8 mouse cellular contexts compared by ENCODE assay signal in the genomic region with DNA sequence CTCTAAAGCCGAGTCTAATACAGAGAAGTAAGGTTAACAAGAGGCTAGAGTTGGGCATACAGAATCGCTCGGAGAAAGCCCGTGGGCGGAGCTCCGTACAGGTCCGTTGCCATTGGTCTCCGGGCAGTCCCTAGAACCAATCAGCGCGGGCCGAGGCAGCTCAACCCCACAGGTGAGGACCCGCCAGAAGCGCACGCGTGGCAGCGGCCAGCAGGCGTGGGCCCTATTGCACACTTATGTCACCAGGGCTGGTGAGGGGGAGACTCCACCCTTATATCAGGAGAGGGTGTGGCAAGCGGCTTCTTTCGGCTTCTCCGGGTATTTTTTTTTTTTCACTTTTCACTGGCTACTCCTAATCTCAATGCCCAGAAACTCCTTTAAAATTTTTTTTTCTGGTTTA. TPM values are rescaled to one million over a fixed set of nuclear protein-coding genes. Genes with fewer than 3 reads are reported as not detected.
DNase-seq lines count a peak whose midpoint lies in the region; ATAC-seq lines count a peak whose summit lies in the region.

No protein-coding gene starts in this region.

- H3K9ac ChIP-seq in hindbrain, embryonic 16.5 days (ENCODE audit: low read depth, low read length): peak overlapping the region; percentile 24

- 1% methylated on average over 20 of the region's 20 CpGs for WGBS in hindbrain, embryonic 16.5 days

- no peaks in the 10 kb centered on the region for H3K9me3 ChIP-seq in hindbrain, embryonic 16.5 days (ENCODE audit: control insufficient read depth, low read length)

- intact Hi-C loops in left cerebral cortex, postnatal 4 days (cut with DNase I): loop anchor here (10.0 kb wide), 1 partner anchor 510 kb away; no protein-coding TSS in a partner anchor

- ATAC-seq in common myeloid progenitor, adult 5-6 weeks (replicated peaks; ENCODE audit: low read depth, poor library complexity, severe bottlenecking): peak; percentile 89
- peak; percentile 92 for ATAC-seq in hindbrain, embryonic 16.5 days
- ATAC-seq in megakaryocyte-erythroid progenitor cell, adult 5-6 weeks (replicated peaks; ENCODE audit: low FRiP score, low TSS enrichment, poor library complexity, severe bottlenecking): peak; percentile 92

- no peak overlapping the region for H3K27ac ChIP-seq in hindbrain, embryonic 16.5 days (ENCODE audit: low read depth, low read length)

- H3K36me3 ChIP-seq in hindbrain, embryonic 16.5 days (ENCODE audit: control insufficient read depth, insufficient read depth, low read length): no peaks in the 10 kb centered on the region

- peak overlapping the region; percentile 69 for H3K4me2 ChIP-seq in hindbrain, embryonic 16.5 days (ENCODE audit: low read length)

- peaks cover 9% of the 10 kb centered on the region for H3K27me3 ChIP-seq in hindbrain, embryonic 16.5 days (replicated peaks; ENCODE audit: control insufficient read depth, insufficient read depth, low read length)

- H3K4me3 ChIP-seq in hindbrain, embryonic 16.5 days (ENCODE audit: low read length): peak overlapping the region; percentile 40

- peaks cover 8% of the 10 kb centered on the region for H3K4me1 ChIP-seq in hindbrain, embryonic 16.5 days (ENCODE audit: control insufficient read depth, insufficient read depth, low read depth, low read length)

- peak; percentile 88 for DNase-seq in adrenal gland, adult 2 months
- peak; percentile 42 to 45 for DNase-seq in gastrocnemius, adult 8-10 months (ENCODE audit: low spot score in 2 of 2)
- DNase-seq in left cerebral cortex, postnatal 4 days: peak; percentile 70
- peak; percentile 49 to 54 for DNase-seq in right cerebral cortex, postnatal 36 days (ENCODE audit: low spot score in 2 of 2)
- DNase-seq in adipocyte (ENCODE audit: low spot score): no peak

RNA-seq across cellular contexts. Expression of a gene that starts 7.7 kb away (rescaled TPM):
- 1 to 10 TPM; 1.7 to 1.8 TPM for total RNA-seq in adrenal gland, adult 2 months (2021)
- 4.1 and 4.8 TPM in 2 replicates for polyA plus RNA-seq in adrenal gland, adult 2 months (2012; rRNA removed)
- total RNA-seq in common myeloid progenitor, adult 5-6 weeks (2017): 0.41 and 0.73 TPM in 2 replicates
- under 1 TPM; 0.24 to 0.32 (median 0.27) TPM for total RNA-seq in gastrocnemius, adult 8-10 months (2022)
- 4.8 and 5.6 TPM in 2 replicates for polyA plus RNA-seq in hindbrain, embryonic 16.5 days (2015; fragmentation: Nextera tagmentation; extraction: Ambion mirVana)
- 1 to 10 TPM; 1.6 to 1.9 TPM for total RNA-seq in left cerebral cortex, postnatal 4 days (2021)
- 0.22 TPM in 1 of 2 replicates, not detected in the other for total RNA-seq in megakaryocyte-erythroid progenitor cell, adult 5-6 weeks (2014; fragmentation: Nextera tagmentation)
- total RNA-seq in megakaryocyte-erythroid progenitor cell, adult 5-6 weeks (2017): 0.19 and 0.80 TPM in 2 replicates
